Mouse (Mus musculus): ENCODE measurements at regions not wholly inside any gene's neighbourhood (a gene's known extent, or its start where the extent isn't known, plus 50 kb on each side); places are given as distances from the start of the nearest gene placed in this dataset.

- Histone ChIP-seq H3K27me3 (ENCODE audit: control insufficient read depth, insufficient read depth, low read length) (no peaks in the 10 kb centered on the region), H3K79me2 (replicated peaks; ENCODE audit: control insufficient read depth, insufficient read depth, low read length) (no peaks in the 10 kb centered on the region), H3K36me3 (ENCODE audit: control insufficient read depth, insufficient read depth, low read length) (no peaks in the 10 kb centered on the region), H3K4me1 (ENCODE audit: control insufficient read depth, insufficient read depth, low read length) (peaks cover 4% of the 10 kb centered on the region; the same call in 1 of the 2 replicates), H3K4me3 (peak overlapping the region; percentile 18; the same call in 1 of the 2 replicates), H3K9ac (ENCODE audit: low read depth, low read length) (no peak overlapping the region), H3K27ac (no peak overlapping the region)
- TF ChIP-seq POLR2A (IDR thresholded peaks at IDR 0.05; ENCODE audit: insufficient read depth, low read depth, low read length), result no peak
- TF ChIP-seq CTCF (IDR thresholded peaks at IDR 0.05), result no peak
- no peak for TF ChIP-seq EP300 (IDR thresholded peaks at IDR 0.05; ENCODE audit: insufficient read depth, low read depth, low read length)
- WGBS, result 42% methylated on average over 20 of the region's 20 CpGs
- DNase-seq, result peak; percentile 48 to 62
- intact Hi-C loops (cut with DNase I), result no loop called here
Measured at GRCm38 (mm10) chr6:100155676-100156075, 131.6 kb downstream of the Rybp start.

DNA sequence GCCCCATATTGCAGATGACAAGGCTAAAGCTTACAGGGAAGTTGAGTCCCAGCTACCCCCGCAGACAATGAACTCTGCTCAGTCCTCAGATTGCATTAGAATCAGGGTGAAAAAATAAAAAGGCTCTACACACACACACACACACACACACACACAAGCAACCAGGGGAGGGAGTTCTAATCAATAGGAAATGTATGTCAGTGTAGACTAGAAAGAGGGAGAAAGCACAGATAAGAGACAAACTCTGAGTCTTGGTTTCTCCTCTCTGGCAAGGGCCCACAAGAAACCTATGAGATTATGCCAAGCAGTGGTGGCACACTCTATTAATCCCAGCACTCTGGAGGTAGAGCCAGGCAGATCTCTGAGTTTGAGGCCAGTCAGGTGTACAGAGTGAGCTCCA, 135.8 kb downstream of the Rybp start:
- H3K27ac ChIP-seq, result no peak overlapping the region
- intact Hi-C loops (cut with DNase I), result loop anchor here (5.0 kb wide), 1 partner anchor 349 kb away; no protein-coding TSS in a partner anchor
- no peaks in the 10 kb centered on the region for H3K79me2 ChIP-seq (replicated peaks; ENCODE audit: control insufficient read depth, insufficient read depth, low read length)
- TF ChIP-seq EP300 (IDR thresholded peaks at IDR 0.05; ENCODE audit: insufficient read depth, low read depth, low read length) (no peak), POLR2A (IDR thresholded peaks at IDR 0.05; ENCODE audit: insufficient read depth, low read depth, low read length) (no peak), CTCF (IDR thresholded peaks at IDR 0.05) (no peak)
- H3K9ac ChIP-seq (ENCODE audit: low read depth, low read length), result no peak overlapping the region
- WGBS, result 100% methylated on average over 1 of the region's 1 CpGs
- no peaks in the 10 kb centered on the region for H3K36me3 ChIP-seq (ENCODE audit: control insufficient read depth, insufficient read depth, low read length)
- no peak overlapping the region for H3K4me3 ChIP-seq
- no peaks in the 10 kb centered on the region for H3K27me3 ChIP-seq (ENCODE audit: control insufficient read depth, insufficient read depth, low read length)
- peaks cover 4% of the 10 kb centered on the region; the same call in 1 of the 2 replicates for H3K4me1 ChIP-seq (ENCODE audit: control insufficient read depth, insufficient read depth, low read length)
- no peak for DNase-seq

- H3K4me3 ChIP-seq, result no peak overlapping the region
- H3K27ac ChIP-seq, result no peak overlapping the region
- no peaks in the 10 kb centered on the region for H3K36me3 ChIP-seq (ENCODE audit: control insufficient read depth, insufficient read depth, low read length)
- intact Hi-C loops (cut with DNase I), result loop anchor here (5.0 kb wide), 1 partner anchor 348 kb away; no protein-coding TSS in a partner anchor
- H3K79me2 ChIP-seq (replicated peaks; ENCODE audit: control insufficient read depth, insufficient read depth, low read length), result no peaks in the 10 kb centered on the region
- H3K27me3 ChIP-seq (ENCODE audit: control insufficient read depth, insufficient read depth, low read length), result no peaks in the 10 kb centered on the region
- no peak overlapping the region for H3K9ac ChIP-seq (ENCODE audit: low read depth, low read length)
- WGBS, result 29% methylated on average over 6 of the region's 6 CpGs
- TF ChIP-seq CTCF (IDR thresholded peaks at IDR 0.05) (peak; percentile 56), POLR2A (IDR thresholded peaks at IDR 0.05; ENCODE audit: insufficient read depth, low read depth, low read length) (no peak)
- DNase-seq, result no peak
- peaks cover 3% of the 10 kb centered on the region; the same call in 1 of the 2 replicates for H3K4me1 ChIP-seq (ENCODE audit: control insufficient read depth, insufficient read depth, low read length)
Measured at GRCm38 (mm10) chr6:100150703-100151208, 136.5 kb downstream of the Rybp start.

GRCm38 (mm10) chr6:100149458-100149852, 137.8 kb downstream of the Rybp start:
- H3K9ac ChIP-seq (ENCODE audit: low read depth, low read length), result no peak overlapping the region
- no peaks in the 10 kb centered on the region for H3K79me2 ChIP-seq (replicated peaks; ENCODE audit: control insufficient read depth, insufficient read depth, low read length)
- DNase-seq, result no peak
- H3K27me3 ChIP-seq (ENCODE audit: control insufficient read depth, insufficient read depth, low read length), result no peaks in the 10 kb centered on the region
- no peaks in the 10 kb centered on the region for H3K36me3 ChIP-seq (ENCODE audit: control insufficient read depth, insufficient read depth, low read length)
- TF ChIP-seq POLR2A (IDR thresholded peaks at IDR 0.05; ENCODE audit: insufficient read depth, low read depth, low read length), result no peak
- no peak for TF ChIP-seq CTCF (IDR thresholded peaks at IDR 0.05)
- no peak for TF ChIP-seq EP300 (IDR thresholded peaks at IDR 0.05; ENCODE audit: insufficient read depth, low read depth, low read length)
- no peak overlapping the region for H3K27ac ChIP-seq
- H3K4me3 ChIP-seq, result no peak overlapping the region
- intact Hi-C loops (cut with DNase I), result loop anchor here (5.0 kb wide), 2 partner anchors 177 to 337 kb away; no protein-coding TSS in a partner anchor
- 65% methylated on average over 5 of the region's 5 CpGs for WGBS
- H3K4me1 ChIP-seq (ENCODE audit: control insufficient read depth, insufficient read depth, low read length), result peaks cover 6% of the 10 kb centered on the region

DNA sequence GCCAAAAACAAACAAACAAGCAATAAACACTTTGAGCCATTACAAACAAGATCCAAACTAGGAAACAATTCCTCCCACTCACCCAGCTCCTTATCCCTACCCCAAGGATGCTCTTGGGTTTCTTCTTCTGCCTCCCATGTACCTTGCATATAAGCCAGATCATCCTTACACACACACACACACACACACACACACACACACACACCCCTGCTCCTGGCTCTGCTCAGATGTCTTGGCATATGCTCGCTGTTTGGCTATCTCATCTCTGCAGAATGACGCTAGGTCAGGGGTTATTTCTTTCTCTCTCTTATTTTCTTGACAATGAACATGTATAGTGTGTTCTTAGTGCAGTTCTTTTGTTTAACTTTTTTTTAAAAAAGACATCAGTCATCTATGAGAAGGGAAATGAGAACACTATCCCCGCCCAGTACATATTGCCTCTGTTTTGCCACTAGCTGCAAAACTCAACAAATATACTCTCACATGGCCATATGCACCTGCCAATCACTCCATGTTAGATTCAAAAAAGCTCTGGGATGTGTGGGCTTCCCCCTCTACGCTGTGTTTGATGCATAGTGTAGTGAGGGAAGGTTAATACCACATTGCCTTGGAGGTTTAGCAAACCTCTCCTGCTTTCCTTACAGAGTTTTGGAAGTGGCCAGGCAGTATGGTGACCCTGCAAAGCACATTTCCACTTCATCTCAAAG, 138.4 kb downstream of the Rybp start:
- TF ChIP-seq POLR2A (IDR thresholded peaks at IDR 0.05; ENCODE audit: insufficient read depth, low read depth, low read length) (no peak), EP300 (IDR thresholded peaks at IDR 0.05; ENCODE audit: insufficient read depth, low read depth, low read length) (no peak), CTCF (IDR thresholded peaks at IDR 0.05) (no peak)
- intact Hi-C loops (cut with DNase I), result loop anchor here (5.0 kb wide), 2 partner anchors 177 to 337 kb away; no protein-coding TSS in a partner anchor
- Histone ChIP-seq H3K4me1 (ENCODE audit: control insufficient read depth, insufficient read depth, low read length) (peaks cover 7% of the 10 kb centered on the region), H3K36me3 (ENCODE audit: control insufficient read depth, insufficient read depth, low read length) (no peaks in the 10 kb centered on the region), H3K9ac (ENCODE audit: low read depth, low read length) (no peak overlapping the region), H3K27ac (no peak overlapping the region), H3K79me2 (replicated peaks; ENCODE audit: control insufficient read depth, insufficient read depth, low read length) (no peaks in the 10 kb centered on the region), H3K4me3 (no peak overlapping the region), H3K27me3 (ENCODE audit: control insufficient read depth, insufficient read depth, low read length) (no peaks in the 10 kb centered on the region)
- no peak for DNase-seq
- 75% methylated on average over 4 of the region's 4 CpGs for WGBS

DNA sequence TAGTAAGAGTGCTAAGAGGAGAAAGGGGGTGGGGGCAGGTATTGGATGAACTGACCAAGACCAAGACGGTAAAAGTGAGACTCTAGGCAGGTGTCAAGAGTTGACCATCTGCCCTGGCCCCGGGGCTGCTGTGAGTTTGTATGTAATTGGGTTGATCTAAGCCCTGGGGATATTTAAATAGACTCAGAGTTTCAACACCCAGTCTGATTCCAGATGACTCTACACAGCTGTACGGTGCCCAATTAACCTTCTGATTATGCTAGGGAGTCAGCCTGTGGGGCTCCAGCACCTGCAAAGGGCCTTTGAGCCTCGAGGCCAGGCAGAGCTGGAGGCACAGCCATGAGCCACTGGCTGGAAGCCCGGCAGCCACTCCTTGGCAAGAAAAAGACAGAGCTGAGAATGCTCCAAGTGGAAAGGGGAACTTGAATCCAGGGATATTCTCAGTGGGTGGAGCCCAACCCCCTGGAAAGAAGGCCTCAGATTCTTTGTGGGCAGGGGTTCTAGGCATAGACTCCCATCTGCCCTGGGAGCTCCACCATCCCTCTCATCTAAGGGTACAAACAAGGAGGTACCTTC, 140.8 kb downstream of the Rybp start:
- intact Hi-C loops (cut with DNase I), result loop anchor here (5.0 kb wide), 2 partner anchors 174 to 334 kb away; no protein-coding TSS in a partner anchor
- TF ChIP-seq POLR2A (IDR thresholded peaks at IDR 0.05; ENCODE audit: insufficient read depth, low read depth, low read length) (no peak), CTCF (IDR thresholded peaks at IDR 0.05) (no peak)
- Histone ChIP-seq H3K27ac (no peak overlapping the region), H3K4me1 (ENCODE audit: control insufficient read depth, insufficient read depth, low read length) (peaks cover 9% of the 10 kb centered on the region), H3K79me2 (replicated peaks; ENCODE audit: control insufficient read depth, insufficient read depth, low read length) (no peaks in the 10 kb centered on the region), H3K9ac (ENCODE audit: low read depth, low read length) (no peak overlapping the region), H3K27me3 (ENCODE audit: control insufficient read depth, insufficient read depth, low read length) (no peaks in the 10 kb centered on the region), H3K36me3 (ENCODE audit: control insufficient read depth, insufficient read depth, low read length) (no peaks in the 10 kb centered on the region), H3K4me3 (no peak overlapping the region)
- 50% methylated on average over 5 of the region's 5 CpGs for WGBS
- peak; percentile 38 to 43 for DNase-seq
